Mouse (Mus musculus): ENCODE measurements around the gene Thsd7a. TPM values are rescaled to one million over a fixed set of nuclear protein-coding genes. Genes with fewer than 3 reads are reported as not detected.

The Thsd7a gene
- total RNA-seq, 1 experiment: 3.3 TPM

DNA sequence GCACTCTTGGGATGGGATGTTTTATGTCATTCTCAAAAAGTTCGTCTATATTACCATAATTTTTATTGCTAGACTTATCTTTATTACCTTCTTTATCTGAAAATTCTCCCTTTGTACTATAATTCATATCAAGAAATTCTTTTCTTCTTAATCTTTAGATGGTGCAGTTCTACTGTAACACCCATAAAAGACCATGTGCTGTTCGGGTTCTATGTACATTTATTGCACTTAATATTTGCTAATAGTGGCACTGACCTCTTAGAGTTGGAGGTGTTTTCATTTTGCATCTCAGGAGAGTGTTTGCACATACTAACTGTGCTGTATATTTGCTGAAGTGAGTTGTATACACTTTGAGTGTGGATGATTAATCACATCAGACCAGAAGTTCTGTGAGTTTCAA, 23.6 kb upstream of the Thsd7a start:
- TF ChIP-seq HCFC1 (IDR thresholded peaks at IDR 0.05; ENCODE audit: borderline replicate concordance, insufficient read depth, low read length): no peak
- no peak for TF ChIP-seq ZC3H11A (IDR thresholded peaks at IDR 0.05; ENCODE audit: borderline replicate concordance, low read depth, low read length)
- no peak for TF ChIP-seq ZNF384 (IDR thresholded peaks at IDR 0.05; ENCODE audit: low read depth, low read length)
- no peak for TF ChIP-seq MAFK (IDR thresholded peaks at IDR 0.05; ENCODE audit: insufficient read depth, low read depth, low read length)
- no peak for TF ChIP-seq CHD2 (IDR thresholded peaks at IDR 0.05; ENCODE audit: low read depth, low read length)
- Histone ChIP-seq H3K27ac (ENCODE audit: insufficient read depth, low read depth, low read length, poor library complexity, severe bottlenecking) (no peak overlapping the region), H3K9ac (ENCODE audit: insufficient read depth, low read depth, low read length, poor library complexity, severe bottlenecking) (no peak overlapping the region), H3K9me3 (ENCODE audit: control insufficient read depth, insufficient read depth, low read depth, low read length) (no peaks in the 10 kb centered on the region), H3K4me1 (ENCODE audit: control insufficient read depth in 2 of 2, insufficient read depth in 2 of 2, low read length in 2 of 2, poor library complexity in 1 of 2) (no peaks in the 10 kb centered on the region), H3K36me3 (ENCODE audit: control insufficient read depth, insufficient read depth, low read length, poor library complexity, severe bottlenecking) (no peaks in the 10 kb centered on the region), H3K4me3 (ENCODE audit: insufficient read depth in 1 of 2, low read depth in 1 of 2, low read length in 2 of 2, poor library complexity in 1 of 2, severe bottlenecking in 1 of 2) (no peak overlapping the region)
- DNase-seq (ENCODE audit: low read depth, low spot score): no peak
- in situ Hi-C loops (cut with MboI; ENCODE audit: low sequenced_read_pairs in 2 of 2, unreplicated experiment in 2 of 2): no loop called here

DNA sequence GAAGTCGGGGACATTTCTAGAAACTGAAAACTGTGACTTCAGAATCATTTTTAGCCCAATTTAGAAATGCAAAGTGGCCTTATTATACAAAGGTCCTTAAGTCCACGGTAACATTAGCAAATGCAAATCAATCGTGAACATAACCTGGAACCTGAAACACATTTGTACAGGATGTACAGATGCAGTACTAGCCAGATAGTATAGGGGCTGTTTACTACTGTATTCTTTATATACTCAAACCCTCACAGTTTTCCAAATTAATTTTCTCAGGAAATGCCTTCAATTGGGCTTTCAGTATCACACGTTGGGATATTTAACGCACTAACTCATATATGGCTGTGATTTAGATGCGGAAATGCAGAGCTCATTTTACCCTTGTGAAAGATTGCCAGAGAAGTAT, 16.0 kb upstream of the Thsd7a start:
- in situ Hi-C loops (cut with MboI; ENCODE audit: low sequenced_read_pairs in 2 of 2, unreplicated experiment in 2 of 2): no loop called here
- no peak for TF ChIP-seq ZNF384 (IDR thresholded peaks at IDR 0.05; ENCODE audit: low read depth, low read length)
- TF ChIP-seq MAFK (IDR thresholded peaks at IDR 0.05; ENCODE audit: insufficient read depth, low read depth, low read length): no peak
- no peak for TF ChIP-seq HCFC1 (IDR thresholded peaks at IDR 0.05; ENCODE audit: borderline replicate concordance, insufficient read depth, low read length)
- TF ChIP-seq CHD2 (IDR thresholded peaks at IDR 0.05; ENCODE audit: low read depth, low read length): no peak
- no peak for TF ChIP-seq ZC3H11A (IDR thresholded peaks at IDR 0.05; ENCODE audit: borderline replicate concordance, low read depth, low read length)
- Histone ChIP-seq H3K4me1 (ENCODE audit: control insufficient read depth in 2 of 2, insufficient read depth in 2 of 2, low read length in 2 of 2, poor library complexity in 1 of 2) (no peaks in the 10 kb centered on the region), H3K4me3 (ENCODE audit: insufficient read depth in 1 of 2, low read depth in 1 of 2, low read length in 2 of 2, poor library complexity in 1 of 2, severe bottlenecking in 1 of 2) (no peak overlapping the region), H3K36me3 (ENCODE audit: control insufficient read depth, insufficient read depth, low read length, poor library complexity, severe bottlenecking) (no peaks in the 10 kb centered on the region), H3K9ac (ENCODE audit: insufficient read depth, low read depth, low read length, poor library complexity, severe bottlenecking) (no peak overlapping the region), H3K27ac (ENCODE audit: insufficient read depth, low read depth, low read length, poor library complexity, severe bottlenecking) (no peak overlapping the region), H3K9me3 (ENCODE audit: control insufficient read depth, insufficient read depth, low read depth, low read length) (no peaks in the 10 kb centered on the region)
- DNase-seq (ENCODE audit: low read depth, low spot score): no peak

DNA sequence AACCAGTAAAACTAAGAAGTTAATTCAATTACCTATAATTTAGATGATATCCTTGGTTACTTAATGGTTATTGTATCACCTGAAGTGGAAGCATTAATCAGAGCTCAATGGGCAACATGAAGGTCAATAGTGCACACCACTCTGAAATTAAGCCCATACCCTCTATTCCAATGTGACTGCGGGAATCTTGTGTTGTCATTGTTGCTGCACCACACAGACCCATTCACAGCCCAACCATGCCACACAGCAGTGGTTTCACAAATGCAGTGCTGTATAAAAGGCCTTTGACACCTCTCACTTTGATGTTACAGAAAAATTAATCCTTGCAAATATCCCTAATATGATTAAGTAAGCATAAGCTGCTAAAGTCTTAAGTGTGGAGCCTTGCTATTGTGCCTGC, 15.4 kb upstream of the Thsd7a start:
- H3K9me3 ChIP-seq (ENCODE audit: control insufficient read depth, insufficient read depth, low read depth, low read length): no peaks in the 10 kb centered on the region
- no peaks in the 10 kb centered on the region for H3K4me1 ChIP-seq (ENCODE audit: control insufficient read depth in 2 of 2, insufficient read depth in 2 of 2, low read length in 2 of 2, poor library complexity in 1 of 2)
- no peaks in the 10 kb centered on the region for H3K36me3 ChIP-seq (ENCODE audit: control insufficient read depth, insufficient read depth, low read length, poor library complexity, severe bottlenecking)
- DNase-seq (ENCODE audit: low read depth, low spot score): no peak
- in situ Hi-C loops (cut with MboI; ENCODE audit: low sequenced_read_pairs in 2 of 2, unreplicated experiment in 2 of 2): no loop called here
- no peak overlapping the region for H3K4me3 ChIP-seq (ENCODE audit: insufficient read depth in 1 of 2, low read depth in 1 of 2, low read length in 2 of 2, poor library complexity in 1 of 2, severe bottlenecking in 1 of 2)
- TF ChIP-seq ZNF384 (IDR thresholded peaks at IDR 0.05; ENCODE audit: low read depth, low read length): no peak
- no peak for TF ChIP-seq HCFC1 (IDR thresholded peaks at IDR 0.05; ENCODE audit: borderline replicate concordance, insufficient read depth, low read length)
- no peak for TF ChIP-seq ZC3H11A (IDR thresholded peaks at IDR 0.05; ENCODE audit: borderline replicate concordance, low read depth, low read length)
- TF ChIP-seq MAFK (IDR thresholded peaks at IDR 0.05; ENCODE audit: insufficient read depth, low read depth, low read length): no peak
- TF ChIP-seq CHD2 (IDR thresholded peaks at IDR 0.05; ENCODE audit: low read depth, low read length): no peak
- H3K9ac ChIP-seq (ENCODE audit: insufficient read depth, low read depth, low read length, poor library complexity, severe bottlenecking): no peak overlapping the region
- no peak overlapping the region for H3K27ac ChIP-seq (ENCODE audit: insufficient read depth, low read depth, low read length, poor library complexity, severe bottlenecking)

GRCm38 (mm10) chr6:12763816-12764215, 14.6 kb upstream of the Thsd7a start:
- H3K4me1 ChIP-seq (ENCODE audit: control insufficient read depth in 2 of 2, insufficient read depth in 2 of 2, low read length in 2 of 2, poor library complexity in 1 of 2): no peaks in the 10 kb centered on the region
- H3K4me3 ChIP-seq (ENCODE audit: insufficient read depth in 1 of 2, low read depth in 1 of 2, low read length in 2 of 2, poor library complexity in 1 of 2, severe bottlenecking in 1 of 2): no peak overlapping the region
- no peak for TF ChIP-seq HCFC1 (IDR thresholded peaks at IDR 0.05; ENCODE audit: borderline replicate concordance, insufficient read depth, low read length)
- TF ChIP-seq ZC3H11A (IDR thresholded peaks at IDR 0.05; ENCODE audit: borderline replicate concordance, low read depth, low read length): no peak
- TF ChIP-seq MAFK (IDR thresholded peaks at IDR 0.05; ENCODE audit: insufficient read depth, low read depth, low read length): no peak
- H3K9me3 ChIP-seq (ENCODE audit: control insufficient read depth, insufficient read depth, low read depth, low read length): no peaks in the 10 kb centered on the region
- no peak for DNase-seq (ENCODE audit: low read depth, low spot score)
- H3K36me3 ChIP-seq (ENCODE audit: control insufficient read depth, insufficient read depth, low read length, poor library complexity, severe bottlenecking): no peaks in the 10 kb centered on the region
- H3K27ac ChIP-seq (ENCODE audit: insufficient read depth, low read depth, low read length, poor library complexity, severe bottlenecking): no peak overlapping the region
- in situ Hi-C loops (cut with MboI; ENCODE audit: low sequenced_read_pairs in 2 of 2, unreplicated experiment in 2 of 2): no loop called here
- no peak overlapping the region for H3K9ac ChIP-seq (ENCODE audit: insufficient read depth, low read depth, low read length, poor library complexity, severe bottlenecking)

All from ES-E14 (cell line).